Mouse (Mus musculus) embryonic fibroblast, embryonic 13.5 days (primary cell): ENCODE measurements around the gene Cyfip2.
"Not testable (repeated sequence)": the region's sequence is repeated elsewhere in the genome, so short reads cannot be mapped to it uniquely, and the experiment has no call there.

Experiments
- CTCF ChIP-seq: IDR thresholded peaks from 2 replicates; pipeline ENCODE4 v1.5.1; 2011; ENCODE audit warnings: mild to moderate bottlenecking, control low read depth, low read length, moderate library complexity, borderline replicate concordance; ENCODE audit not compliant: insufficient read depth
- POLR2A ChIP-seq: IDR thresholded peaks from 2 replicates; pipeline ENCODE4 v1.6.1; 2011; ENCODE audit warnings: low read depth, mild to moderate bottlenecking, control low read depth, low read length, moderate library complexity

GRCm38 (mm10) chr11:46182031-46182430, 130.6 kb downstream of the Cyfip2 start:
- TF ChIP-seq CTCF, POLR2A: not testable (repeated sequence)
